Mouse (Mus musculus) G1E-ER4 (cell line): Measurements from ENCODE around the gene Cacng7. TPM values are rescaled to one million over a fixed set of nuclear protein-coding genes. Genes with fewer than 3 reads are reported as not detected.

Experiments
- GATA1 ChIP-seq: IDR thresholded peaks from one replicate; pipeline ENCODE4 v1.8.0; 2012; ENCODE audit warnings: low read length, inconsistent platforms
- polyA plus RNA-seq: library from polyadenylated mRNA; stranded (reverse); fragments of >175 nt; gene quantifications from 2 replicates; pipeline ENCODE4 v1.2.3, GENCODE M21; 2012

Cacng7 gene
- polyA plus RNA-seq, 1 experiment, result not detected

DNA sequence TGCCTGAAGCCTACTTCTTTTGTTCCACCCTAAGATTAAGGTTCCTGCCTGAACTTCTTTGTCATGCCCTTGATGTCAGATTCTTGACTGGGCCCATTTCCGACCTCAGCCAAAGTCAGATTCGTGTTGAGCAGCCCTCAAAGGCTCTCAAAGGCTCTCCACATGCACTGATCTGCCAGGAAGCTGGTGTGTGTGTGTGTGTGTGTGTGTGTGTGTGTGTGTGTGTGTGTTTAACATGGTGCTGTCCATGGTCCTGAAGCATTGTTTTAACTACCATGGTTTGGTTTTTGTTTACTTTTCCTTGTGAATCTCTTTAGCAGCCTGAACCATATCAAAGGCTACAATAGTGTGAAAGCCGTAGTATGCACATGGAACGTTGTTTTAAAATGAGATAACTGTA is 4.8 kb upstream of the Cacng7 start:
- no peak for TF ChIP-seq GATA1

- no peak for TF ChIP-seq GATA1
These were observed 2.8 kb upstream of the Cacng7 start for GRCm38 (mm10) chr7:3329776-3330546.

- TF ChIP-seq GATA1, result no peak
These were observed 1.6 kb upstream of the Cacng7 start for GRCm38 (mm10) chr7:3331171-3331570.

DNA sequence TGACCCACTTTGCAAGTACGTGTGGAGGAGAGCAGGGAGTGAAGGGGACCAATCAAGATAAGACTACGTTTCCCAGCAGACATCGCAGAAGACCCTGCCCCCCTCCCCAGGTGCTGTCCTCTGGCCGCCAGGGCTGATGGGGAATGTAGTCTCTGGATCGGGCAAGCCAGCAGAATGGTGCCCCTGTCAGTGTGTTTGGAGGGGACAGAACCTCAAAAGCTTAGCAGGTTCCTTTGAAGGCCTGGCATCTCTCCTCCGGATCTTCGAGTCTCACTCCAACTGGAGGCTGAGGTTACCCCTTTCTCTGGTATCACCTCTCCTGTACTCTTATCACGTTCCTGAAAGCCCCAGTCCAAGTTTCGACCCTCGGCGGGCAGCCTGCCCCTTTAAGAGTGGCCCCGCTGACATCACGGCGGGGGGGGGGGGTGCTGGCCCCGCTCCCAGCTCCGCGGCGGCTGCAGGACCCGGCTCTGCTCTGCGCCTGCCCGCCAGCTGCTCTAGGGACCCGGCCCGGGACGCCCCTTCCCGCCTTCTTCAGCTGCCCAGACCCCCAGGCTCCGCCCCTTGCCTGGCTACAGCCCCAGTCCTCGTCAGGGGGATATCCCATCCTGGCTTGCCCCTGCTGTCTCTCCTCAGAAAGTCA is 1.1 kb upstream of the Cacng7 start:
- TF ChIP-seq GATA1, result no peak

- no peak for TF ChIP-seq GATA1
These were observed 535 bp upstream of the Cacng7 start for GRCm38 (mm10) chr7:3332224-3332615.

- no peak for TF ChIP-seq GATA1
These were observed 787 bp downstream of the Cacng7 start for GRCm38 (mm10) chr7:3333542-3333941.

- TF ChIP-seq GATA1, result no peak
These were observed 3.7 kb downstream of the Cacng7 start for GRCm38 (mm10) chr7:3336412-3336811.

DNA sequence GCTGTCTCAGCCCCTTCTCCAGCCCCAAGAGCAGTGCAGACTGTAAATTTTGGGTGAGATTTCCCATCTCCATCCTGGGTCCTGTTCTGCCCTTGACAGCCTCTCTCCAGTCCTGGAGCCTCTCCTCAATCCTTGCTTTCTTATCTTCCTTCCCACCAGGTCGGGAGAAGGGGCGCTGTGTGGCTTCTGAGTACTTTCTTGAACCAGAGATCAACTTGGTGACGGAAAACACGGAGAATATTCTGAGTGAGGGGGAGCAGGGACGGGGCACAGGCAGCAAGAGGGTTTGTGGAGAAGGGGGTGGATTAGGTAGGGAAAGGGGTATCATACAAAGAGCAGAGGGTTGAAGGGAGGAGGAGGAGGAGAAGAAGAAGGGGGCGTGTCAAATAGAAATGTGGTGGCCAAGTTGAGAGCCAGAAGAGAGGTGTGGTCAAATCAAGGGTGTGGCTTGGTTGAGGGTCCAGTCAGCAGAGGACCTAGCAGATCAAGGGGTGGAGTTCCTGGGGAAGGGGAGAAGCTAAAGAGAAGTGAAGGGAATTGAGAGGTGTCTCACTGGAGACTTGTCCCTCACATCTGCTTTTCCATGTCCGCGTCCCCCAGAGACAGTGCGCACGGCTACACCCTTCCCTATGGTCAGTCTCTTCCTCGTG is 5.7 kb downstream of the Cacng7 start:
- TF ChIP-seq GATA1, result no peak

DNA sequence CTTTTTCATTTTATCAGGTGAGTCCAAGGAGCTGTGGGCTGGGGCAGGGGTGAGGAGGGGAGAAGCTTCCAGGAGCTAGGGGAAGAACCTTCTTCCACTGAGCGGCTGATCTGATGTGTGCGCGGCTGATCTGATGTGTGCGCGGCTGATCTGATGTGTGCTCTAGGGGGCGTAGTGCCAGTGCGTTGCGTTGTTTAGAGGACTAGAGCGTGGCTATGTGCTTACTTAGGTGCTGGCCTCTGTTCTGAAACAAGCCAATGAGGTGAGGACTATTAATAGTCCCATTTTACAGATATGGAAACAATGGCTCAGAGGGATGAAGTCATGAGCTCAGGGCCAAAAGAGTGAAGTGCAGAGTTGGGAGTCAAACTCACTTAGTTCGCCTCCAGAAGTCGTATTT is 6.3 kb downstream of the Cacng7 start:
- no peak for TF ChIP-seq GATA1

DNA sequence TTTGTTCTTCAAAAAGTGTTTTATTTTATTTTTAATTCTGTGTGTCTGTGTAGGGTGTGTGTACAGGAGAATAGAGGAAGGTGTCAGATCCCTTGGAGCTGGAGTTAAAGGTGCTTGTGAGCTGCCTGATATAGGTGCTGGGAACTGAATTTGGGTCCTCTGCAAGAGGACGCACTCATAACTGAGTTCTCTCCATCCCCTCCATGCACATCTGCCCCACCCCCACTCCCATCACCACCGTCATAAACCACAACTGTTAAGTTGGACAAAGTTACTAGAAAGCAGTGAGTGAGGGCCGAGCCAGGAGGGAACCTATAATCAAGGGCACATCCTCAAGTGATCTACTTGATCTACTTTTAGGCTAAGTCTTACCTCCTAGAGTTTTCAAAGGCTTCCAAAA is 11.1 kb downstream of the Cacng7 start:
- no peak for TF ChIP-seq GATA1

DNA sequence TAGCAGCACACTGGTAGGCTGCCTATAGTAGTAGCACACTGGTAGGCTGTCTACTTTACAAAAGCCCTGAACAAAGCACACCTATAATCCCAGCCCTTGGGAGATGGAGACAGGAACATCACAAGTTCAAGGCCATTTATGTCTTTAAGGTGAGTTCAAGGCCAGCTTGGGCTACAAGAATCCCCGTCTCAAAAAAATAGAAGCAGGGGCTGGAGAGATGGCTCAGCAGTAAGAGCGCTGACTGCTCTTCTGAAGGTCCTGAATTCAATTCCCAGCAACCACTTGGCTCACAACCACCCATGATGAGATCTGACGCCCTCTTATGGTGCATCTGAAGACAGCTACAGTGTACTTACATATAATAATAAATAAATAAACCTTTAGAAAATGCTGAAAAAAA is 12.5 kb downstream of the Cacng7 start:
- no peak for TF ChIP-seq GATA1

- TF ChIP-seq GATA1, result no peak
These were observed 14.9 kb downstream of the Cacng7 start for GRCm38 (mm10) chr7:3347366-3348287.

DNA sequence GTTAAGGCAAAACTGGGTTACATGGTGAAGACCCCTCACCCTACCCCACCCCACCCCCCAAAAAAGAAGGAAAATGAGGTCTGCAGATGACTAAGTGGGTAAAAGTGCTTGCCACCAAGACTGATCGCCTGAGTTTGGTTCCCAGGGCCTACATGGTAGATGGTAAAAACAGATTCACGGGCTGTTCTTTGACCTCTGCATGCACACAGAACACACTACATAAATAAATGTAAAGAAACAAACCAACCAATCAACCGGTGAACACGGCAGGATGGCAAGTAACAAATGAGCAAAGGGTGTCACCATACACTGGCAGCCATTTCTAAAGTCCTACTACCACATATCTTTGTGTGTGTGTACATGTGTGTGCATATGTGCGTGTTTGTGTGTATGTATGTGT is 15.6 kb downstream of the Cacng7 start:
- TF ChIP-seq GATA1, result no peak

GRCm38 (mm10) chr7:3349775-3350174 is 17.0 kb downstream of the Cacng7 start:
- no peak for TF ChIP-seq GATA1

GRCm38 (mm10) chr7:3351536-3351935 is 18.8 kb downstream of the Cacng7 start:
- no peak for TF ChIP-seq GATA1

GRCm38 (mm10) chr7:3354850-3355249 is 22.1 kb downstream of the Cacng7 start:
- TF ChIP-seq GATA1, result no peak
